Mouse (Mus musculus) heart, postnatal 25 days (tissue): ENCODE data around the gene Gcn1l1. TPM values are rescaled to one million over a fixed set of nuclear protein-coding genes. Genes with fewer than 3 reads are reported as not detected.
"Not testable (repeated sequence)": the region's sequence is repeated elsewhere in the genome, so short reads cannot be mapped to it uniquely, and the experiment has no call there.

Source experiments
- DNase-seq: peaks from one replicate; pipeline ENCODE4 v3.0.0; 2022; ENCODE audit warnings: low spot score
- intact Hi-C: fragments of 180-260 bp; cut with DNase I; formaldehyde crosslinking; loops from one replicate; pipeline ENCODE4 v1.15.1; 2025
- total RNA-seq, 2 experiments: library from RNA; stranded (reverse); gene quantifications; 2 replicates each; pipeline ENCODE4 v1.2.3; 2021

The Gcn1l1 gene
- 10 to 100 TPM; 38.4 to 42.8 TPM for total RNA-seq

GRCm38 (mm10) chr5:115564737-115565393 is at the start of gene Gcn1l1:
Gene Gcn1l1 (plus strand): TSS chr5:115565254.
- intact Hi-C loops = no loop called here
- peak; percentile 60 for DNase-seq

GRCm38 (mm10) chr5:115516081-115516907 is 48.8 kb upstream of the Gcn1l1 start:
- intact Hi-C loops = no loop called here
- no peak for DNase-seq

- intact Hi-C loops = no loop called here
- no peak for DNase-seq
These were observed 48.1 kb upstream of the Gcn1l1 start for GRCm38 (mm10) chr5:115516908-115517307.

GRCm38 (mm10) chr5:115517501-115517900 is 47.6 kb upstream of the Gcn1l1 start:
- intact Hi-C loops = no loop called here
- no peak for DNase-seq

- intact Hi-C loops, DNase-seq: not testable (repeated sequence)
These were observed 46.8 kb upstream of the Gcn1l1 start for GRCm38 (mm10) chr5:115518214-115518613.

GRCm38 (mm10) chr5:115520325-115520869 is 44.7 kb upstream of the Gcn1l1 start:
- DNase-seq = no peak
- intact Hi-C loops = no loop called here

GRCm38 (mm10) chr5:115521553-115522461 is 43.2 kb upstream of the Gcn1l1 start:
- intact Hi-C loops = no loop called here
- no peak for DNase-seq

GRCm38 (mm10) chr5:115522531-115522930 is 42.5 kb upstream of the Gcn1l1 start:
- DNase-seq = no peak
- intact Hi-C loops = no loop called here

GRCm38 (mm10) chr5:115522981-115523499 is 42.0 kb upstream of the Gcn1l1 start:
- intact Hi-C loops = no loop called here
- no peak for DNase-seq

- intact Hi-C loops = no loop called here
- no peak for DNase-seq
These were observed 41.1 kb upstream of the Gcn1l1 start for GRCm38 (mm10) chr5:115523971-115524370.

- intact Hi-C loops = no loop called here
- DNase-seq = no peak
These were observed 40.6 kb upstream of the Gcn1l1 start for GRCm38 (mm10) chr5:115524471-115524870.

GRCm38 (mm10) chr5:115525416-115525815 is 39.6 kb upstream of the Gcn1l1 start:
- intact Hi-C loops = no loop called here

GRCm38 (mm10) chr5:115525943-115526342 is 39.1 kb upstream of the Gcn1l1 start:
- intact Hi-C loops = no loop called here
- DNase-seq = no peak

More at GRCm38 (mm10) chr5:115525416-115525815, 39.6 kb upstream of the Gcn1l1 start:
- no peak for DNase-seq

GRCm38 (mm10) chr5:115526456-115527202 is 38.4 kb upstream of the Gcn1l1 start:
- no peak for DNase-seq
- intact Hi-C loops = no loop called here

- DNase-seq = no peak
- intact Hi-C loops = no loop called here
These were observed 36.9 kb upstream of the Gcn1l1 start for GRCm38 (mm10) chr5:115528128-115528527.

GRCm38 (mm10) chr5:115529364-115529741 is 35.7 kb upstream of the Gcn1l1 start:
- no peak for DNase-seq
- intact Hi-C loops = no loop called here

GRCm38 (mm10) chr5:115529742-115530446 is 35.2 kb upstream of the Gcn1l1 start:
- DNase-seq = no peak
- intact Hi-C loops = no loop called here

GRCm38 (mm10) chr5:115530447-115530809 is 34.6 kb upstream of the Gcn1l1 start:
- intact Hi-C loops = no loop called here
- DNase-seq = no peak
